Mouse (Mus musculus) regulatory T cell (primary cell): ENCODE measurements around the gene Tcea3.

Experiments
- in situ Hi-C: fragments of 300-600 bp; cut with MboI, MseI; formaldehyde crosslinking; loops from one replicate; pipeline ENCODE4 v1.15.1; 2025; ENCODE audit warnings: high pct_unique_total_duplicates

The Tcea3 gene

DNA sequence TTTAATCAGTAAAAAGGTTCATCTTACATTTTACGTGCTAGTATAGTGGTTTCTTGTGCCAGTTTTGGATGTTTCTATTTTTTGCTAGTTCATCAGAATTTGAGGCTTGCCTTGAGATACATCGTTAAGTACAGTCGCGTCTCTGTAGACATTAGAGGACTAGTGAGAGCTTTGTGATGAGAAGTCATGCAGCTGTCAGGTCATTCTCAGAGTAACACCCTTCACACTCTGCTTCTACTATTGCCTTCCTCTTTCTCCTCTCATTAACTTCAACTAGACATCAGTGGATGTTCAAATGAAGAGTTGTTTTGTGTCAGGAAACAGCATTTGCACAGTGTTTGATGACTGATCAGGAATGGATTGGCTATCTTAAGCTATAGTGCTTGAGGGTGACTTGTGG is 65.1 kb downstream of the Tcea3 start:
- in situ Hi-C loops: no loop called here

DNA sequence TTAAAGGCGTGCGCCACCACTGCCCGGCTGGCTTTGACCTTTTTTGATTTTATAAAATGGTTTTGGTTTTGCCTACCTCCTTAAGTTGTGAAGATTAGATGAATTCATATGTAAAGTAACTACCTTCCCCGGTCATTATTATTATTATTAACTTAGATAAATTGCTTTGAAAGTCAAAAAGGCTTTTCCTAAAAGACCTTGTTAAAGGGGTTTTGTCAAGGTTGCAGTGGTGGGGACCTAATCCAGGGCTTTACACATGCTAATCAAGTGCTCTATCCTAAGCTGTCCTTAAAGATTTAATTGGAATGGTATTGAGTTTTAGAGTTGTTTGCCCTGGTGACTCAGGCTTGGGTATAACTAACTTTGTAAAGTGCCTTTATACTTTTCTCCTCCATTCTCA is 70.1 kb downstream of the Tcea3 start:
- in situ Hi-C loops: no loop called here

DNA sequence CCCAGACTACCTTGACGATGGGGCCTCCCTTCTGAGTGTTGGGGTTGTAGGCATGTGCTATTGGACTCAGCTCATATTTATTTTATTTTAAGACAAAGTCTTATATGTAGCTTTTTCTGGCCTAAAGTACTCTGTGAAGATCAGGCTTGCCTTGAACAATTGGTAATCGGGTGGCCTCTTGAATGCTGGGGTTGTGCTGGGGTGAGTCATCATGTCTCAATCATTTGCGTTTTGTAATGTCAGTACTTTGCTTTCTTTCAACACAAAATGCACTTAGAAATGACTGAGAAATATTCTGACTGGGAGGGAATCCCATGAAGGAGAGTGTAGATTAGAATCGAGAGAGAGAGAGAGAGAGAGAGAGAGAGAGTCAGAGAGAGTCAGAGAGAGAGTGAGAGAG is 72.5 kb downstream of the Tcea3 start:
- in situ Hi-C loops: no loop called here

DNA sequence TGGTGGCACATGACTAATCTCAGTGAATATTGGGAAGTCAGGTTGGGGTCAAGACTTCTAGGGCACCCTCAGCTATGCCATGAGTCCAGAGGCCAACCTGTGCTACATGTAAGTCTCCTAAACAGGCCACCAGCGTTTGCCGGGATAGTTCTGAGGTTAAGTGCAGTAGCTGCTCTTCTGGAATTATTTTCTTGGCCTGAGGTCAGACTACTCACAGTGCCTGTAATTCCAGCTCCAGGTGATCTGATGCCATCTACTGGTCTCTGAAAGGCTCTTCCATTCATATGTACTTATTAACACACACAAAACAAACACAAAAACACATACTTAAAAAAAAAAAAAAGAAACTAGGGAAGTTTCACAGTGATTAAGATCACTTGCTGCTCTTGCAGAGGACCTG is 76.7 kb downstream of the Tcea3 start:
- in situ Hi-C loops: no loop called here
